Mouse (Mus musculus): Measurements from ENCODE around the gene Adgrl2. TPM values are rescaled to one million over a fixed set of nuclear protein-coding genes. Genes with fewer than 3 reads are reported as not detected.

The Adgrl2 gene
- 1 to 10 TPM; 2.8 to 5.1 TPM for total RNA-seq (2023)

DNA sequence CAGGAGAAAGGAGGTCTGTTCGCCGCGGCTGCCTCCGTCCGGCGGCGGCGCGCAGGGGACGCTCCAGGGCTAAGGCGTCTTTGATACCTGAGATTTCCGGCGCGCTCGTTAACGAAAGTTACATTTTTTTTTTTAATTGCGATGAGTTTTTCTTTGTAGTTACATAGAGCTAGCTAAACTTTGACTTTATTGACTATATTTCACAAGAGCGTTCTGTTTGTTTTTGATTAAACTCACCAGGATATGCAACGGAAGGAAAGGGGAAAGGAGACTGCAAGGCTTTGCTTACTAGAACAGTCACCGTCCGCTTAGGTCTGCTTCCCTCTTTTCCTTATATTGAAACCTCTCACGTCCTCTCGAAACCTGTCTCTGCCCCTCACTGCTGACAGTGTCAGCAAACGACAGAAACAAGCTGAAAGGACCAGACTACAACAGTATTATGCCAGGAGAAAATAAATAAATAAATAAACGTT, at the start of gene Adgrl2:
Adgrl2 (minus strand) TSS at position 25 of the 473 bp plus-strand sequence.

All from monocyte, adult 59 days (primary cell).